Mouse (Mus musculus) cortical plate, adult 2 months (tissue): ENCODE results near the gene Ccl25.

Source experiments
- CTCF ChIP-seq: fragments of 200-500 bp; IDR thresholded peaks from 2 replicates; pipeline ENCODE4 v1.5.1; 2011; ENCODE audit warnings: mild to moderate bottlenecking, control low read depth, low read length; ENCODE audit not compliant: insufficient read depth; ENCODE audit errors: extremely low read depth
- POLR2A ChIP-seq: fragments of 200-500 bp; IDR thresholded peaks from 2 replicates; pipeline ENCODE4 v1.6.1; 2011; ENCODE audit warnings: mild to moderate bottlenecking, low read length, control low read depth; ENCODE audit not compliant: insufficient read depth; ENCODE audit errors: extremely low read depth

- TF ChIP-seq CTCF (peak; percentile 59), POLR2A (no peak)
Observed at GRCm38 (mm10) chr8:4370078-4370477, 45.1 kb downstream of the Ccl25 start.
